Mouse (Mus musculus) lung, adult 2 months (tissue): ENCODE measurements around the gene Meis3.

ENCODE experiments used
- CTCF ChIP-seq: fragments of 200-500 bp; IDR thresholded peaks from 2 replicates; pipeline ENCODE4 v1.5.1; 2011; ENCODE audit warnings: mild to moderate bottlenecking, low read length, control low read depth; ENCODE audit not compliant: insufficient read depth
- POLR2A ChIP-seq: fragments of 200-500 bp; IDR thresholded peaks from 2 replicates; pipeline ENCODE4 v1.6.1; 2011; ENCODE audit warnings: low read depth, mild to moderate bottlenecking, control low read depth, low read length, borderline replicate concordance; ENCODE audit errors: extremely low read depth

DNA sequence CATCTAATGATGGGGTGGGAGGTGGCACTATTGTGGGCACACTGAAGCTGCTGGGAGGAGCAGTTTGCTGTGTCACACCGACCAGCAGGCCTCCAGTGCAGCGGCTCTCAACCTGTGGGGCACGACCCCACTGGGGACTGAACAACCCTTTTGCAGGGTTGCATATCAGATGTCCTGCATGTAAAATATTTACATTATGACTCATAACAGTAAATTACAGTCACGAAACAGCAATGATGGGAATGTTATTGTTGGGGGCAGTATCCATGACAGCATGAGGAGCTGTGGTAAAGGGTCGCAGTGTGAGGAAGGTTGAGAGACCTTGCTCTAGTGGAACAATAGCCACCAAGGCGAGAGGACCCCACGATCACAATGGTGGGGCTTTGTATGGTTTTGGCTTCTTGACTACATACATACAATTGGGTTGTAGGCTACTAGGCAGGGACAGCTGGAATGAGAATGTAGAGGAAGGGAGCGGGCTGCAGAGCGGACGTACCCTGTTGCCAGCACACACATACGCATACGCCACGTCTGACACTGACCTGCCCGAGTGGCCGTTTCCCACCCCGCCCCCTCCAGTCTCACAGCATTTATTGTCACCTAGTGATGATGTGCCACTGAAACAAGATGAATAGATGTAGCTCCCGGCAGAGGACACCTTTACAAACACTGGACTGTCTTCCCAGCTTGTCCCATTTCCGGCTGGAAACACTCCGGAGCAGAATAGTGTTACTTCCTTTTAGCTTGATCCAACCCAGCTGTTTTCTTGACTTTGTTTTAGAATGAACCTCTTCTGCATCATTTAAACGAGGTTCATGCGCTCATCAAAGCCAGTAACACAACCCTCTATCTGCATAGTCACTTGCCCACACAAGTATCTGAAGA, 34.1 kb downstream of the Meis3 start:
- TF ChIP-seq POLR2A (no peak), CTCF (no peak)
